Mouse (Mus musculus) lung, postnatal 0 days (tissue): Measurements from ENCODE around the gene Tenm3.

Experiments used
- CTCF ChIP-seq: IDR thresholded peaks from 2 replicates; pipeline ENCODE4 v1.5.1; 2016; ENCODE audit warnings: antibody characterized with exemption, mild to moderate bottlenecking
- EP300 ChIP-seq: IDR thresholded peaks from 2 replicates; pipeline ENCODE4 v1.6.1; 2016; ENCODE audit warnings: antibody characterized with exemption, mild to moderate bottlenecking, control low read depth

DNA sequence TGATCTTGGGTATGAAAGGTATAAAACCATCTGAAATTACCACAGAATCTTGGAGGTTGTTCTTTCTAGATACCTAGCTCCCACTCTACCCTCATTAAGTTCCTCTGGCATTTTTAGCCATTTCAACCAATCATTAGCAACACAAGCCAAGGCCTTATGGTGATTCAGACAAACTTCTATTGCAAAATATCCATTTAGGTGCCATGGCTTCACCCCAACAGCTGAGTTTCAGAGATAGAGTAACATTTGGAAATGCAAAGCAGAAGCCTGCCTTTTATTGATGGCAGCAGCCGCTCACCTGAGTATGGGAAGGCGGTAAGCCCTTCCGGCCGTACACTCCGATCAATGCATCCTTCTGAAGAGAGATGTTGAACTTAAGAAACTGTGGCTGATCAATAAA, 494.9 kb downstream of the Tenm3 start:
- no peak for TF ChIP-seq CTCF
- TF ChIP-seq EP300, result no peak
